Mouse (Mus musculus) MEL (cell line): ENCODE data around the gene Cdt1.
A peak's percentile ranks its signal among the peaks of the same experiment; 100 is the strongest.

Experiments used
- EP300 ChIP-seq, 2 experiments: IDR thresholded peaks; 2 replicates each; pipeline ENCODE4 v1.6.1; 2011; ENCODE audit warnings: improper control_type of control experiment in 2 of 2, low read length in 2 of 2, low read depth in 1 of 2, mild to moderate bottlenecking in 1 of 2
- POLR2A ChIP-seq, 2 experiments: IDR thresholded peaks; 2 replicates each; pipeline ENCODE4 v1.6.1; 2011 to 2012; ENCODE audit warnings: low read length in 2 of 2, mild to moderate bottlenecking in 2 of 2, control low read depth in 1 of 2, improper control_type of control experiment in 1 of 2, low read depth in 1 of 2, moderate library complexity in 1 of 2; ENCODE audit not compliant: control insufficient read depth in 1 of 2, insufficient read depth in 1 of 2, poor library complexity in 1 of 2
- RAD21 ChIP-seq: IDR thresholded peaks from 2 replicates; pipeline ENCODE4 v1.6.1; 2011; ENCODE audit warnings: mild to moderate bottlenecking, low read depth, low read length, improper control_type of control experiment

DNA sequence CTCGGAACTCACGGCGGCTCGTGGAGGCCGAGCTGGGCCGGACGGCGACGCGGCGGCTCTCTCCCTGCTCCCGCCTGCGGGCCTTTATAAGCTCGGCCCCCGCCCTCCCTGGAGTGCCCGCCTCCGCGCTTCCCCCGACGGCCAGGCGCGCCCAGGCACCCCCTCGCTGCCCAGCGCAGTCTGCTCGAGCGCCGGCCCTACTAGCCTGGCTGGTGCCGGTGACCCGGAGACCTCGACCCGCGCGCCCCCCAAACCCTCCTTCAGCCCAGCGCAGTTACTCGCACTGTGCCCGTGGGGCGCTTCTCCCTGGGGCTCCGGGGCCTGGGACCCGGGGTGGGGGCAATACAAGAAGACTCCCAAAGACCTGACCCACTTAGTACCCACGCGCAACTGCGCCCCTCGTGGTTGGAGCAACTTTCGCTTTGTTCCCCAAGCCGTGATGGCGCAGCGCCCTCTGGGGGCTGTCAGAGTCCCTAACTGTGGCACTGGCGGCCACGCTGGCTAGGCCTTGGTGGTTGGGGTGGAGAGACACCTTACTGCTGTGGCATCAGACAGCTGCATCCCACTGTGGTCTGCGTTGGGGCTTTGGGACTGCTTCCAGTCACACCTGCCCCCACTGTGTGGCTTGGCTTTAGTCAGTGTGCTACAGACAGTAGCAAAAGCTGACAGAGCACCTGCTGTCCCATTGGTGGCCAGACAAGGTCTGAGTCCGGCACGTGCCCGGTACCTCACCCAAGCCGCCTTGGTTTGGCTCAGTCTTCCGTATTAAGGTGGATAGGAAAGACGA lies 16.4 kb upstream of the Cdt1 start, which contains the start of gene Piezo1:
- TF ChIP-seq POLR2A (IDR thresholded peaks at IDR 0.05; ENCODE audit: control insufficient read depth in 1 of 2, insufficient read depth in 1 of 2, low read depth in 1 of 2, low read length in 2 of 2, poor library complexity in 1 of 2) (peak; percentile 29 to 78; a peak in 2 of 4 replicates), RAD21 (peak; percentile 49), EP300 (IDR thresholded peaks at IDR 0.05; ENCODE audit: low read depth in 1 of 2, low read length in 2 of 2) (no peak)
